Mouse (Mus musculus): ENCODE results near the gene Gm5089. TPM values are rescaled to one million over a fixed set of nuclear protein-coding genes. Genes with fewer than 3 reads are reported as not detected.

The Gm5089 gene
- polyA plus RNA-seq, 1 experiment from 2014 or later, result 1.7 TPM

DNA sequence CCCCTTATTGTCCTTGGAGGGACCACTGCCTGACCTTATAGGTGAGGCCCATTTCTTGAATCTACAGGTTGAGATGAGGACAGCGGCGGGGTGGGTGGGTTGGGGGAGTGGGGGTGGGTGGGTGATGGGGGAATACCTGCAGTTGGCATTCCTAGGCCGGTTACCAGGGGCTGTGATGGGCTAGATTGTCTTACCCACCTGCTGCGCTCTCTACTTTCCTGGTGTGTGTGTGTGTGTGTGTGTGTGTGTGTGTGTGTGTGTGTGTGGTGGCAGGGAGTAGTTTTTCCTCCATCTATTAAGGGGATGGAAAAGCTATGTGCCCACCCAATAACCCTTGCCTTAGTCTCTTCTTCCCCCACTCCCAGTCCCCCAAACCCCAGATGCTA lies 33.5 kb upstream of the Gm5089 start:
- Histone ChIP-seq H3K36me3 (no peaks in the 10 kb centered on the region), H3K4me1 (peaks cover 33% of the 10 kb centered on the region; the same call in 1 of the 2 replicates), H3K4me2 (replicated peaks) (peak overlapping the region; percentile 71), H3K9me3 (no peaks in the 10 kb centered on the region), H3K4me3 (peak overlapping the region; percentile 15; the same call in 1 of the 2 replicates), H3K27me3 (peaks cover 63% of the 10 kb centered on the region), H3K9ac (replicated peaks) (no peak overlapping the region), H3K27ac (replicated peaks) (peak overlapping the region; percentile 58)
- no peak for ATAC-seq (ENCODE audit: low FRiP score, low read depth)
- 11% methylated on average over 4 of the region's 4 CpGs for WGBS

DNA sequence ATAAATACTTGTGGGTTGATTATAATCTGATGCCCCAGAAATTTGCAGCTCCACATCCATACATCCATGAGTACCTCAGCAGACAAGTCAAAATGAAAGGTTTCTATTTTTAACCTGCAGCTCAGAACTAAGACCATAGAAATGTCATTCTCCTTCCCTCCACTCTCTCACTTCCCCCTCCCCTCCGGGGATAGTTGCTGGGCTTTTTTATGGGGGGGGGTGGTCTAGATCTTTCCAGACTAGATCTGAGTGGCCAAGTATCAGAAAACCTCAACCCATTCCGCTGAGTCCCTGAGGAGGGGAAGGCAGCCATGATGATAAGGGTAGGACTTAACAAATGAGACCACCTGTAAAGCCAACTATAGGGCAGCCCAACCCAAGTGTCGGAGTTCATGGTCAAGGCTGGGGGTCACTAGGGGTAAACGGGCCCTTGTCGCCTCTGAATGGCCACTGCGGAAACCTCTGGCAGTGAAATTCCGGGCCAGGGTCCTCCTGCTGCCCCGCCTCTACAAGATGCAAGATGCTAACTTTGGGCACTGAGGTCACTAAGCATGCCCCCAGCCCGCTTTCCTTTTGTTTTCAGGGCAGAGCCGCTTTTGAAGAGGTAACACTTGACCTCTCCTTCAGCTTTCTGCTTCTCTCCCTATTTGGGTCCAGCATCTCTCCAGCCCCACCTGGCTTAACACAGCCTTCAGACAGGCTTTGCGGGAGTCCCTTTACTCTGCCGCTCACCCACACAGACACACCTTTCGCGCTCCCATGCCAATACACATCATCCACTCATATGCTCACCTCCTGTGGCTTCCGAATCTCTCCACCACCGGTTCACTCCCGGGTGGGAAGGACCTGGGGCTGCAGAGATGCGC lies 32.9 kb upstream of the Gm5089 start:
- WGBS, result 5% methylated on average over 18 of the region's 18 CpGs
- no peak overlapping the region for H3K9ac ChIP-seq (replicated peaks)
- H3K27ac ChIP-seq (replicated peaks), result peak overlapping the region; percentile 58; the same call in 1 of the 2 replicates
- peak overlapping the region; percentile 15; the same call in 1 of the 2 replicates for H3K4me3 ChIP-seq
- no peak for ATAC-seq (ENCODE audit: low FRiP score, low read depth)
- no peaks in the 10 kb centered on the region for H3K36me3 ChIP-seq
- H3K4me1 ChIP-seq, result peaks cover 34% of the 10 kb centered on the region
- H3K4me2 ChIP-seq (replicated peaks), result peak overlapping the region; percentile 71
- peaks cover 64% of the 10 kb centered on the region for H3K27me3 ChIP-seq
- no peaks in the 10 kb centered on the region for H3K9me3 ChIP-seq

DNA sequence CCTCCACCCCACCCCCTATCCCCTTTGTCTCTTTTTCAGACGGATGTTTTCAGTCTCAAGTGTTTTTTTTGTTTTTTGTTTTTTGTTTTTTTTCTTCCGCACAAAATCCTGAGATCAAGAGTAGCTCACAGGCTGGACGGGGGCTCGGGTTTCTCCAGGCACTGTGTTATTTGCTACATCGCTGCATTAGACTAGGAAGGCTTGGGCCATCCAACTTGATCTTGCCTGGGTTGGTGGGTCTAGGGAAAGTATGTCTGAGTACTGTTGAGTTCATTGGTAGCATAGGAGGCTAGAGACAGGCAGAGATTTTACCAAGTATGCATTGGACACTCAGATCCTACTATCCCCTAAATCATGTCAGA lies 32.1 kb upstream of the Gm5089 start:
- peaks cover 71% of the 10 kb centered on the region for H3K27me3 ChIP-seq
- WGBS, result 3% methylated on average over 5 of the region's 5 CpGs
- H3K36me3 ChIP-seq, result no peaks in the 10 kb centered on the region
- H3K4me2 ChIP-seq (replicated peaks), result peak overlapping the region; percentile 71
- peaks cover 39% of the 10 kb centered on the region for H3K4me1 ChIP-seq
- no peak for ATAC-seq (ENCODE audit: low FRiP score, low read depth)
- peak overlapping the region; percentile 36 for H3K4me3 ChIP-seq
- H3K27ac ChIP-seq (replicated peaks), result peak overlapping the region; percentile 79
- peak overlapping the region; percentile 62; the same call in 1 of the 2 replicates for H3K9ac ChIP-seq (replicated peaks)
- no peaks in the 10 kb centered on the region for H3K9me3 ChIP-seq

DNA sequence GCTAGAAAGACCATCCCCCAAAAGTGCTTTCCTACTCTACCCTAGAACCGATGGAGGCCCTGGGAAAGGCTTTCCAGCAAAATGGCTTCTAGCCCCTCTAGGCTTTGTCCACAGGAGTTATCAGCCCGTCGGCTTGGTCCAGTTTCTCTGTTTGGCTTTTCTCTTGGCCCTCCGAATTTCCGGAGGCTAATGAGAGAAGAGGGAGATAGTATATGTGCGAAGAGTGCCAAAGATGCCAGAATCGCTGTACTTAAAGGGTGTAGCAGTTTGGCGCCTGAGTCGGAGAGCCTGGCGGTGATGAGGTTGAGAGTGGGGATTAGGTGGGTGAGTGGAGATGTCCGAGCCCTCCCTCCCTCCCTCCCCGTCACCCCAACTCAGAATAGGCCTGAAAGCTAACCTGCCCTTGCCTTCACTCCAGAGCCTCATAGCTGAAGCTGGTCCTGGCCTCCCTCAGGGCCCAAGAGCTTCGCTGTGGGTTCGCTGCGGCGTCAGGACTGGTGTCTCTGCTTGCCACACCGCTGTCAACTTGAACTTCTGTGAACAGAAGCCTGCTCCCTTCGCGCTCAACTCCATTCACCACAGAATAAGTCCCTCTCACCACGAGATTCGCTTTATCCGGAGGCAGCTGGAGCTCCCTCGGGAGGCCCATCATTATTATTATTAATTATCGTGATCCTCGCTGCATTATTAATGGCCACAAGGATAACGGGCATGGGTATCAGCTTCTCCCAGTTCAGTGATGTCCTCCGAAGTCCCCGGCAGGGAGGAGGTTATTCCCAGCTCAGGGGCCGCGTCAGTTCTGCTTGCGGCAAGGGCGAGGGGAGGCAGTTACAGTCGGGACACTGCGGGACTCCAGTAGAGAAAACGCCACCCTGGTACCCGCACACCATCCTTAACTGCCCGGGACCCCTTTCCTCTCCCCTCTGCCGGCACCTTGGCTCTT lies 31.4 kb upstream of the Gm5089 start:
- WGBS, result under 1% methylated on average over 38 of the region's 38 CpGs
- 0 out of 2 replicates have a peak, but pooled peaks have one; percentile 20 for ATAC-seq (ENCODE audit: low FRiP score, low read depth)
- H3K27me3 ChIP-seq, result peaks cover 70% of the 10 kb centered on the region

DNA sequence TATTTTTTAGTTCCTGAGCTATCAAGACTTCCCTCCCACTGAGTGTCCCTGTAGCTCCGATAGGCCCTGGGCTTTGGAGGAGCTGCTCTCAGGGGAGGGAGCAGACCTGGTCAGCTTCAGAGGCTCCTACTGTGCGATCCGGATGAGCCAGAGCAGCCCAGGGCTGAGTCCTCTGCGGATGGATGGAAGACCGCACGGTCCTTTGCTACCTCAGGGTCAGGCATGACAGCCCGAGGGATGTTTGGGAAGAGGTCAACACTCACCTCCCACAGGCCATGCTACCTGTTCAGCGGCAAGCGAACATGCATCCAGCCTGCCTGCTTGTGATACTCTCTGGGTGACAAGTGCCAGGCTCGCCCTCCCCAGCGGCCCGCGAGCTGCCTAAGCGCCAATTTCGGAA lies 30.3 kb upstream of the Gm5089 start:
- Histone ChIP-seq H3K9ac (replicated peaks) (peak overlapping the region; percentile 62), H3K9me3 (no peaks in the 10 kb centered on the region), H3K4me3 (peak overlapping the region; percentile 36), H3K4me1 (peaks cover 39% of the 10 kb centered on the region), H3K27me3 (peaks cover 73% of the 10 kb centered on the region), H3K36me3 (no peaks in the 10 kb centered on the region), H3K4me2 (replicated peaks) (peak overlapping the region; percentile 71), H3K27ac (replicated peaks) (peak overlapping the region; percentile 79)
- ATAC-seq (ENCODE audit: low FRiP score, low read depth), result peak; percentile 42; the same call in 1 of the 2 replicates
- WGBS, result under 1% methylated on average over 15 of the region's 15 CpGs

More for the DNA sequence above, 31.4 kb upstream of the Gm5089 start:
- peak overlapping the region; percentile 79 for H3K27ac ChIP-seq (replicated peaks)
- H3K4me2 ChIP-seq (replicated peaks), result peak overlapping the region; percentile 71
- H3K9ac ChIP-seq (replicated peaks), result peak overlapping the region; percentile 62
- peak overlapping the region; percentile 36 for H3K4me3 ChIP-seq
- peaks cover 39% of the 10 kb centered on the region for H3K4me1 ChIP-seq
- no peaks in the 10 kb centered on the region for H3K9me3 ChIP-seq
- H3K36me3 ChIP-seq, result no peaks in the 10 kb centered on the region

DNA sequence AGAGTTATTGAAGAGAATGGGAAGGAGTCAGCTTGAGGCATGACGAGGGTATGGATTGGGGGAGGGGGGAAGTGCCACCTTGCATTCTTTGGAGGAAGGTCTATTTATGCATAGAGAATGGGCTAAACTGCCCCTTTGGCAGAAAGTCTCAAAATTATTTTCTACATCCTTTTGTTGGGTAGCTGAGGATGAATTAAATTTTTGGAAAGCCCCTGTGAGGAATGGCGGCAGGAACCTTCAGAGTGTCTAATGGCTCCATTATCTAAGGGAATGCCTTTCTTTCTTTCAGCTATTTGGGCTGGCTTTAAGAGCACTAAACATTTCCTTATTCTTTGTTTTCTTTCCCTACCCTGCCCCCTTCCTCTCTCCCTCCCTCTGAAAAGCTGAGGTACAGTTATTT lies 29.4 kb upstream of the Gm5089 start:
- Histone ChIP-seq H3K9me3 (no peaks in the 10 kb centered on the region), H3K36me3 (no peaks in the 10 kb centered on the region), H3K4me1 (peaks cover 38% of the 10 kb centered on the region), H3K4me3 (peak overlapping the region; percentile 36), H3K27ac (replicated peaks) (no peak overlapping the region), H3K27me3 (peaks cover 76% of the 10 kb centered on the region), H3K9ac (replicated peaks) (peak overlapping the region; percentile 62), H3K4me2 (replicated peaks) (peak overlapping the region; percentile 71)
- 2% methylated on average over 2 of the region's 2 CpGs for WGBS
- ATAC-seq (ENCODE audit: low FRiP score, low read depth), result no peak

DNA sequence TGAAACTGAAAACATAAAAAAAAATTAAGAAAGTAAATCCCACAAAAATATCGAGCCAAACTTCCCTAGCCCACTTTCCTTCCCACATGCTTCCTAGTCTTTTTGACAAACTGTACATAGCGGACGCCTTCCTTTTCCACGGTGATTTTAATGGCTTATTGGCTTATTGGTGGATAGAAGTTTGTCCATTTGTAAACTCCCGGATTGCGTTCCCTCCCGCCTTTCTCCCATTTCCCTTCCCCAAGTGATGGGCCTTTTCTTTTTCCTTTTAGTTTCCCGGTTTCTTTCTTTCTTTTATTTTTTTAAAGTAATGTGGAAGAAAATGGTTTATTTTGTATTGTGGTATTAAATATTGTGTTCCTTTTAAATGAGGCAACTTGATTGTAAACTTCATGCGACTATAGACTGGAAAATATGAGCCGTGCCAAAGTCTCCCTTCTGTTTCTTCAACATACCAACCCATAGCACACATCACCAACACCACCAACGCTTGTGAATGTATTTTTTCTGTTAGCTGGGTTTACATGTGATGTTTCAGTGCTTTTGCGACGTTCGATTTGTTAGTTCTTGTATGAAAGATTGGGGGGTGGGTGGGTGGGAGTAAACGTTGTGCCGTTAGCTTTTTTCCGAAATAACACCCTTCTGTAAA lies 28.7 kb upstream of the Gm5089 start:
- peaks cover 76% of the 10 kb centered on the region for H3K27me3 ChIP-seq

DNA sequence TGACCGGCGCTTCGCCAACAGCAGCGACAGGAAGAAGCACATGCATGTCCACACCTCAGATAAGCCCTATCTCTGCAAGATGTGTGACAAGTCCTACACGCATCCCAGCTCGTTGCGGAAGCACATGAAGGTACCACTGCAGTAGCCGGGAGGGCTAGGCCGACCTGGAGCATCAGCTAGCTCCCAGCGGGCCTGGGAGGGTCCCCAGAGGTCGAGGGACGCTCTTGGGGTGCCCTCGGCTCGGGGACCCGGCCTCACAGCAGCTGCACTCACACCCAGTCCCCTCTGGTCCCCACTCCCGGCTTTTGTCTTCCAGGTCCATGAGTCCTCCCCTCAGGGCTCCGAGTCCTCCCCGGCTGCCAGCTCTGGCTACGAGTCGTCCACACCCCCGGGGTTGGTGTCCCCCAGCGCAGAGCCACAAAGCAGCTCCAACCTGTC lies 27.7 kb upstream of the Gm5089 start:
- Histone ChIP-seq H3K9me3 (no peaks in the 10 kb centered on the region), H3K4me3 (peak overlapping the region; percentile 77), H3K27ac (replicated peaks) (peak overlapping the region; percentile 99), H3K9ac (replicated peaks) (peak overlapping the region; percentile 97), H3K27me3 (peaks cover 76% of the 10 kb centered on the region), H3K36me3 (no peaks in the 10 kb centered on the region), H3K4me2 (replicated peaks) (peak overlapping the region; percentile 71), H3K4me1 (peaks cover 36% of the 10 kb centered on the region)
- ATAC-seq (ENCODE audit: low FRiP score, low read depth), result no peak
- WGBS, result under 1% methylated on average over 22 of the region's 22 CpGs

More for the DNA sequence above, 28.7 kb upstream of the Gm5089 start:
- no peak for ATAC-seq (ENCODE audit: low FRiP score, low read depth)
- no peak overlapping the region for H3K27ac ChIP-seq (replicated peaks)
- H3K9me3 ChIP-seq, result no peaks in the 10 kb centered on the region
- peak overlapping the region; percentile 56 for H3K9ac ChIP-seq (replicated peaks)
- H3K4me3 ChIP-seq, result peak overlapping the region; percentile 77
- H3K4me1 ChIP-seq, result peaks cover 35% of the 10 kb centered on the region
- no peaks in the 10 kb centered on the region for H3K36me3 ChIP-seq
- peak overlapping the region; percentile 71 for H3K4me2 ChIP-seq (replicated peaks)
- WGBS, result 7% methylated on average over 17 of the region's 17 CpGs

DNA sequence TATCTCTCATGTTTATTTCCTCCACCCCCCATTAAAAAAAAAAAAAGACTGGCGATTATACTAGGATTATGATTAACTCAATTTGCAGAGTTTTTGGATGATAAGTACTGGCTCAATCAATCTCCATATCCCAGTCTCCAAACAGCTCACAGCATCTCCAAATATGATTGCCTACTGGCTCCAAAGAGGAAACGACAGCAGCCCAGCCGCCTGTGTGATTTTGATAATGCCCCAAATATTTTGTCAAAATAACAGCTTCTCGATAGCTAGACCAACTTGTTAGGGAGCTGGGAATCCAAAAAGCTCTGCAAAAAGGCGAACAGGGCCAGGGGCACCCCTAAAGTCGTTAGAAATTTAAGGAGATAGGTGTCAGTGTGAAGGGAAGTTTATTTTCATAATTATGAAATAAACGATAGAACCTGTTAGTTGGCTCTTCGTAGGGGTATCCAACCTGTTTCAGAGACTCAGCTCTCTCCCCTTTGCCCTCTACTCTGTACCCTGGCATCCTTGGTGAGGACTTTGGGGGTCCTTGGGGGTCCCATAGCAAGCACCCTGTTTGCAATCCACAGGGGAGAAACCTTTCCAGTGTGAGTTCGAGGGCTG lies 27.2 kb upstream of the Gm5089 start:
- ATAC-seq (ENCODE audit: low FRiP score, low read depth), result no peak
- H3K4me1 ChIP-seq, result peaks cover 40% of the 10 kb centered on the region

DNA sequence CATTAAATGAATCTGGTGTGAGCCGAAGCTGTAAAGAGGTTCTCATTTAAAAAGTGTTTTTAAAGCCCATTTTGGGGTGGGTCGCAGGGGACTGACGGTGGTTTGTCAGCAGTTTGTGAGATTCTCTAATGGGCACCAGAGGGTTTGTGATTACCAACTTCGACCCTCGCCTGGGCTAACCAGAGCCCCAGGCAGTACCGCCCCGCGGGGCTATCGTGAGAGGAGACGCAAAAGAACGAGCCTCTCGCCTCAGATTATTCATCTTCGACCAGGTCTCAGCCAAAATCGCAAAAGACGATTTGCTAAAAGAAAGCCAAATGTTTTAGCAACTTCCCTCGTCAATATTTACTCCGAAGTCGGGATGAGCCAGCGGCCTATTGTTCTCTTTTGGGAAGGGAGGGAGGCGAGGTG lies 26.4 kb upstream of the Gm5089 start:
- Histone ChIP-seq H3K4me3 (peak overlapping the region; percentile 77), H3K27me3 (peaks cover 75% of the 10 kb centered on the region), H3K4me2 (replicated peaks) (peak overlapping the region; percentile 71), H3K27ac (replicated peaks) (peak overlapping the region; percentile 99), H3K36me3 (no peaks in the 10 kb centered on the region), H3K4me1 (peaks cover 38% of the 10 kb centered on the region), H3K9ac (replicated peaks) (peak overlapping the region; percentile 97), H3K9me3 (no peaks in the 10 kb centered on the region)
- no peak for ATAC-seq (ENCODE audit: low FRiP score, low read depth)
- WGBS, result under 1% methylated on average over 20 of the region's 20 CpGs

More for the DNA sequence above, 27.2 kb upstream of the Gm5089 start:
- Histone ChIP-seq H3K4me2 (replicated peaks) (peak overlapping the region; percentile 71), H3K9ac (replicated peaks) (peak overlapping the region; percentile 97), H3K27ac (replicated peaks) (peak overlapping the region; percentile 99), H3K4me3 (peak overlapping the region; percentile 77), H3K36me3 (no peaks in the 10 kb centered on the region), H3K27me3 (peaks cover 76% of the 10 kb centered on the region), H3K9me3 (no peaks in the 10 kb centered on the region)
- under 1% methylated on average over 9 of the region's 9 CpGs for WGBS

DNA sequence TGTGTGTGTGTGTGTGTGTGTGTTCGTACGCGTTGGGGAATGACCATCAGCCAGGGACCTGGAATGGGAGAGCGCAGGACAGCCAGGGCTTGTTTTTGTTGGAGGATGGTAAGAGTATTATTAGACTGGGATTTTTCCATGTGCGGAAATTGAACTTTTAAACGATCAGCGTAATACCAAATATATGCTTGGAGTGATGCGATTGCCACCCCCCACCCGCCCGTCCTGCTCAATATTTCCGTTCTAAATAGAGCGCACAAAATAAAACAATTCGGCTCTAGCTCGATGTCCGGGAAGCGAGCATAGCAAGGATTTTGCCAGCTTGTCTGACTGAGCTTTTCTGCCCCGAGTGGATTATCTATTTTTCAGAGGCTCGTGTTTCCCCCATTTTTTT lies 25.9 kb upstream of the Gm5089 start:
- Histone ChIP-seq H3K36me3 (no peaks in the 10 kb centered on the region), H3K4me3 (peak overlapping the region; percentile 77), H3K9ac (replicated peaks) (peak overlapping the region; percentile 97), H3K27ac (replicated peaks) (peak overlapping the region; percentile 99), H3K4me2 (replicated peaks) (peak overlapping the region; percentile 71), H3K4me1 (peaks cover 33% of the 10 kb centered on the region), H3K27me3 (peaks cover 73% of the 10 kb centered on the region), H3K9me3 (no peaks in the 10 kb centered on the region)
- ATAC-seq (ENCODE audit: low FRiP score, low read depth), result no peak
- WGBS, result 0% methylated on average over 18 of the region's 18 CpGs
